Mouse (Mus musculus): Measurements from ENCODE around the gene Pde2a. TPM values are rescaled to one million over a fixed set of nuclear protein-coding genes. Genes with fewer than 3 reads are reported as not detected.
A peak's percentile ranks its signal among the peaks of the same experiment; 100 is the strongest.
"Not testable (repeated sequence)": the region's sequence is repeated elsewhere in the genome, so short reads cannot be mapped to it uniquely, and the experiment has no call there.

Gene Pde2a
- polyA plus RNA-seq, 1 experiment, result 2.9 TPM

GRCm38 (mm10) chr7:101541132-101541531 is 119.6 kb downstream of the Pde2a start:
- peak; percentile 77 for TF ChIP-seq CTCF (IDR thresholded peaks at IDR 0.05; ENCODE audit: low read depth, low read length)
- TF ChIP-seq EP300 (IDR thresholded peaks at IDR 0.05; ENCODE audit: insufficient read depth, low read depth, low read length), result no peak
- TF ChIP-seq POLR2A (IDR thresholded peaks at IDR 0.05; ENCODE audit: insufficient read depth, low read length), result no peak
- H3K4me1 ChIP-seq (ENCODE audit: control insufficient read depth, insufficient read depth, low read length), result no peaks in the 10 kb centered on the region
- no peak overlapping the region for H3K4me3 ChIP-seq (ENCODE audit: low read depth, low read length)

GRCm38 (mm10) chr7:101541734-101542133 is 120.2 kb downstream of the Pde2a start:
- no peaks in the 10 kb centered on the region for H3K4me1 ChIP-seq (ENCODE audit: control insufficient read depth, insufficient read depth, low read length)
- H3K27ac ChIP-seq (ENCODE audit: insufficient read depth, low read length), result no peak overlapping the region
- no peaks in the 10 kb centered on the region for H3K36me3 ChIP-seq (ENCODE audit: control insufficient read depth, insufficient read depth, low read length, poor library complexity, severe bottlenecking)
- no peaks in the 10 kb centered on the region for H3K9me3 ChIP-seq (replicated peaks; ENCODE audit: control insufficient read depth, insufficient read depth, low read length, poor library complexity, severe bottlenecking)
- no peaks in the 10 kb centered on the region for H3K27me3 ChIP-seq (ENCODE audit: control insufficient read depth, insufficient read depth, low read length, poor library complexity, severe bottlenecking)
- no peak overlapping the region for H3K9ac ChIP-seq (ENCODE audit: low read depth, poor library complexity, severe bottlenecking)
- TF ChIP-seq POLR2A (IDR thresholded peaks at IDR 0.05; ENCODE audit: insufficient read depth, low read length) (no peak), CTCF (IDR thresholded peaks at IDR 0.05; ENCODE audit: low read depth, low read length) (no peak), EP300 (IDR thresholded peaks at IDR 0.05; ENCODE audit: insufficient read depth, low read depth, low read length) (no peak)
- no peak overlapping the region for H3K4me3 ChIP-seq (ENCODE audit: low read depth, low read length)

More at GRCm38 (mm10) chr7:101541132-101541531, 119.6 kb downstream of the Pde2a start:
- no peaks in the 10 kb centered on the region for H3K27me3 ChIP-seq (ENCODE audit: control insufficient read depth, insufficient read depth, low read length, poor library complexity, severe bottlenecking)
- no peaks in the 10 kb centered on the region for H3K36me3 ChIP-seq (ENCODE audit: control insufficient read depth, insufficient read depth, low read length, poor library complexity, severe bottlenecking)
- no peak overlapping the region for H3K9ac ChIP-seq (ENCODE audit: low read depth, poor library complexity, severe bottlenecking)
- no peak overlapping the region for H3K27ac ChIP-seq (ENCODE audit: insufficient read depth, low read length)
- no peaks in the 10 kb centered on the region for H3K9me3 ChIP-seq (replicated peaks; ENCODE audit: control insufficient read depth, insufficient read depth, low read length, poor library complexity, severe bottlenecking)

DNA sequence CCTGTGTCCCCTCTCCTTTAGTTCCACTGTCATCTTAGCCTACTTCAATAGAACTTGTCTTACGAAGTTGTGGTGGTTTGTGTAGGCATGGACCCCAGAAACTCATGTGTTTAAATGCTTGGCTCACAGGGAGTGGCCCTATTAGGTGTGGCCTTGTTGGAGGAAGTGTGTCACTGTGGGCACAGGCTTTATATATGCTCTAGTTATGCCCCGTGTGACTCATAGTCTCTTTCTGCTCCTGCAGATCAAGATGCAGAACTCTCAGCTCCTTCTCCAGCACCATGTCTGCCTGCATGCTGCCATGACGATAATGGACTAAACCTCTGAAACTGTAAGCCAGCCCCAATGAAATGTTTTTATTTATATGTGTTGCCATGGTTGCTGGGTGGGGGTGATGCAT is 126.2 kb downstream of the Pde2a start:
- Histone ChIP-seq H3K27me3 (ENCODE audit: control insufficient read depth, insufficient read depth, low read length, poor library complexity, severe bottlenecking) (no peaks in the 10 kb centered on the region), H3K4me1 (ENCODE audit: control insufficient read depth, insufficient read depth, low read length) (no peaks in the 10 kb centered on the region), H3K4me3 (ENCODE audit: low read depth, low read length) (no peak overlapping the region), H3K9me3 (replicated peaks; ENCODE audit: control insufficient read depth, insufficient read depth, low read length, poor library complexity, severe bottlenecking) (no peaks in the 10 kb centered on the region), H3K9ac (ENCODE audit: low read depth, poor library complexity, severe bottlenecking) (no peak overlapping the region), H3K27ac (ENCODE audit: insufficient read depth, low read length) (no peak overlapping the region), H3K36me3 (ENCODE audit: control insufficient read depth, insufficient read depth, low read length, poor library complexity, severe bottlenecking) (no peaks in the 10 kb centered on the region)
- TF ChIP-seq POLR2A (IDR thresholded peaks at IDR 0.05; ENCODE audit: insufficient read depth, low read length) (no peak), EP300 (IDR thresholded peaks at IDR 0.05; ENCODE audit: insufficient read depth, low read depth, low read length) (no peak), CTCF (IDR thresholded peaks at IDR 0.05; ENCODE audit: low read depth, low read length) (no peak)

GRCm38 (mm10) chr7:101549266-101549665 is 127.8 kb downstream of the Pde2a start:
- Histone ChIP-seq H3K9me3 (replicated peaks; ENCODE audit: control insufficient read depth, insufficient read depth, low read length, poor library complexity, severe bottlenecking) (no peaks in the 10 kb centered on the region), H3K27ac (ENCODE audit: insufficient read depth, low read length) (no peak overlapping the region), H3K9ac (ENCODE audit: low read depth, poor library complexity, severe bottlenecking) (no peak overlapping the region), H3K4me1 (ENCODE audit: control insufficient read depth, insufficient read depth, low read length) (no peaks in the 10 kb centered on the region), H3K4me3 (ENCODE audit: low read depth, low read length) (no peak overlapping the region), H3K36me3 (ENCODE audit: control insufficient read depth, insufficient read depth, low read length, poor library complexity, severe bottlenecking) (no peaks in the 10 kb centered on the region), H3K27me3 (ENCODE audit: control insufficient read depth, insufficient read depth, low read length, poor library complexity, severe bottlenecking) (no peaks in the 10 kb centered on the region)
- TF ChIP-seq EP300 (IDR thresholded peaks at IDR 0.05; ENCODE audit: insufficient read depth, low read depth, low read length), result no peak
- no peak for TF ChIP-seq CTCF (IDR thresholded peaks at IDR 0.05; ENCODE audit: low read depth, low read length)
- TF ChIP-seq POLR2A (IDR thresholded peaks at IDR 0.05; ENCODE audit: insufficient read depth, low read length), result no peak

DNA sequence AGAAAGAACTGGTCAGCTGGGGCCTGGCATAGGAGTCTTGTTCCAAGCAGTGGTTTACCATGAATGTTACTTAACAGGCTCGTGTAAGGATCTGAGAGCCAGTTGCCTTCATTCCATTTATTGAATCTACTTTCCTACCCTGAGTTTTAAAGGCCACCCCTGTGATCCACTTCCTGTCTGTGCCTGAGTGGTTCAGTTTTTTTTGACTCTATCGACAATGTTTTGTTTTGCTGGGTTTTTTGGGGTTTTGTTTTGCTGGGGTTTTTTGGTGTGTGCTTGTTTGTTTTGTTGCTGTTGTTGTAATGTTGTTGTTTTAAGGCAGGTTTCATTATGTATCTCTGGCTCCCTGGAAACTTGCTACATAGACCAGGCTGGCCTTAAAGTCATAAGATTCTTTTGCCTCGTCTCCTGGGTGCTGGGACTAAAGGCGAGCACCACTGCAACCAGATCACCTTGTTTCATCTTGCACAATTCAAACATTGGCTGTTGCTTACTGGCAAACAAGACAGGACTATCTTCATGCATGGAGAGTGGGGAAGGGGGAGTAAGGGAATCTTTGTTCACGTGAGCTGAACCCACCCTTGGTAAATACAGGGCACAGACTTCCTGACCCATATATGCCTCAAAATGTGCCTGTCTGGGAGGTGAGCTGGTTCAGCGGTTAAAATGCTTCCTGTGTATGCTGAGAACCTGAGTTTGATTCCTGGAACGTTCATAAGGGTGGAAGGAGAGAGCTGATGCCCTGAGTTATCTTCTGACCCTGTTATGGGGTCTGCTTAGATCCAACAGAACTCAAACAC is 129.4 kb downstream of the Pde2a start:
- H3K36me3 ChIP-seq (ENCODE audit: control insufficient read depth, insufficient read depth, low read length, poor library complexity, severe bottlenecking), result no peaks in the 10 kb centered on the region
- H3K4me3 ChIP-seq (ENCODE audit: low read depth, low read length), result no peak overlapping the region
- no peak for TF ChIP-seq CTCF (IDR thresholded peaks at IDR 0.05; ENCODE audit: low read depth, low read length)
- no peak for TF ChIP-seq EP300 (IDR thresholded peaks at IDR 0.05; ENCODE audit: insufficient read depth, low read depth, low read length)
- no peak for TF ChIP-seq POLR2A (IDR thresholded peaks at IDR 0.05; ENCODE audit: insufficient read depth, low read length)
- H3K27ac ChIP-seq (ENCODE audit: insufficient read depth, low read length), result no peak overlapping the region
- H3K9me3 ChIP-seq (replicated peaks; ENCODE audit: control insufficient read depth, insufficient read depth, low read length, poor library complexity, severe bottlenecking), result no peaks in the 10 kb centered on the region
- H3K27me3 ChIP-seq (ENCODE audit: control insufficient read depth, insufficient read depth, low read length, poor library complexity, severe bottlenecking), result no peaks in the 10 kb centered on the region
- no peak overlapping the region for H3K9ac ChIP-seq (ENCODE audit: low read depth, poor library complexity, severe bottlenecking)
- no peaks in the 10 kb centered on the region for H3K4me1 ChIP-seq (ENCODE audit: control insufficient read depth, insufficient read depth, low read length)

DNA sequence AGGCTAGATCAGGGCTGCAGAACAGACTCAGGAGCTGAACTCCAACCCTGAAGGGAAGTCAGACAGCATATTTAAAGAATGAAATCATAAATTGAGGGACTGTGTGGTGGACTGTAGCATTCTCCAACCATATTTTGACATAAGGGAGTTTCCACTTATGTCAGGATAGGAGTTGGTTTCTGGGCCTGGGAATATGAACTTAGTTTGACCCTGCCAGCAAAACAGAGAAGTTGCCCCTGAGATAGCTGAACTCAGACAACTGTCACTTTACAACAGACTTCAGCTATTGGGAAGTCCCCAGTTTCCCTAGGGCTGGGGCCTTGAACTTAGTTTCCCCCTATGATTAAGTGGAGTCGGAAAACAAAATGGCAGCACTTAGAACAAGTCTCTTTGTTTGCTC is 130.0 kb downstream of the Pde2a start:
- Histone ChIP-seq H3K27me3 (ENCODE audit: control insufficient read depth, insufficient read depth, low read length, poor library complexity, severe bottlenecking) (no peaks in the 10 kb centered on the region), H3K9me3 (replicated peaks; ENCODE audit: control insufficient read depth, insufficient read depth, low read length, poor library complexity, severe bottlenecking) (no peaks in the 10 kb centered on the region), H3K9ac (ENCODE audit: low read depth, poor library complexity, severe bottlenecking) (no peak overlapping the region), H3K4me3 (ENCODE audit: low read depth, low read length) (no peak overlapping the region), H3K36me3 (ENCODE audit: control insufficient read depth, insufficient read depth, low read length, poor library complexity, severe bottlenecking) (no peaks in the 10 kb centered on the region), H3K27ac (ENCODE audit: insufficient read depth, low read length) (no peak overlapping the region), H3K4me1 (ENCODE audit: control insufficient read depth, insufficient read depth, low read length) (no peaks in the 10 kb centered on the region)
- no peak for TF ChIP-seq EP300 (IDR thresholded peaks at IDR 0.05; ENCODE audit: insufficient read depth, low read depth, low read length)
- TF ChIP-seq CTCF (IDR thresholded peaks at IDR 0.05; ENCODE audit: low read depth, low read length), result no peak
- no peak for TF ChIP-seq POLR2A (IDR thresholded peaks at IDR 0.05; ENCODE audit: insufficient read depth, low read length)

- H3K9me3 ChIP-seq (replicated peaks; ENCODE audit: control insufficient read depth, insufficient read depth, low read length, poor library complexity, severe bottlenecking); H3K9ac ChIP-seq (ENCODE audit: low read depth, poor library complexity, severe bottlenecking); H3K27ac ChIP-seq (ENCODE audit: insufficient read depth, low read length); H3K27me3 ChIP-seq (ENCODE audit: control insufficient read depth, insufficient read depth, low read length, poor library complexity, severe bottlenecking); H3K36me3 ChIP-seq (ENCODE audit: control insufficient read depth, insufficient read depth, low read length, poor library complexity, severe bottlenecking); H3K4me1 ChIP-seq (ENCODE audit: control insufficient read depth, insufficient read depth, low read length); H3K4me3 ChIP-seq (ENCODE audit: low read depth, low read length): not testable (repeated sequence)
Observed at GRCm38 (mm10) chr7:101555473-101555872, 134.0 kb downstream of the Pde2a start.

All from ES-Bruce4 (cell line).